Mouse (Mus musculus) left cerebral cortex, adult 2 months (tissue): Measurements from ENCODE around the gene Sirt3. TPM values are rescaled to one million over a fixed set of nuclear protein-coding genes. Genes with fewer than 3 reads are reported as not detected.

Experiments used
- DNase-seq, 2 experiments: peaks; one replicate each; pipeline ENCODE4 v3.0.0; 2021 to 2022; ENCODE audit warnings: low spot score in 2 of 2, mixed read lengths in 1 of 2; ENCODE audit errors: extremely low spot score in 1 of 2
- H3K27ac ChIP-seq: fragments of 200-600 bp; 2 replicates; pipeline ENCODE4 v1.8.1; 2022
- H3K4me3 ChIP-seq: fragments of 200-600 bp; 2 replicates; pipeline ENCODE4 v1.8.1; 2022
- CTCF ChIP-seq: fragments of 200-600 bp; IDR thresholded peaks from 2 replicates; pipeline ENCODE4 v1.8.1; 2022; ENCODE audit warnings: antibody characterized with exemption, mild to moderate bottlenecking, moderate library complexity
- intact Hi-C: fragments of 180-260 bp; cut with DNase I; formaldehyde crosslinking; loops from one replicate; pipeline ENCODE4 v1.15.1; 2025
- total RNA-seq, 2 experiments: library from RNA; stranded (reverse); gene quantifications; 2 replicates each; pipeline ENCODE4 v1.2.3; 2021

Sirt3 gene
- total RNA-seq, 2 experiments from 2014 or later, result 72.2 to 76.5 TPM

GRCm38 (mm10) chr7:140882469-140882803 is 327 bp upstream of the Sirt3 start:
- no peak for DNase-seq
- peak overlapping the region; percentile 85 for H3K4me3 ChIP-seq
- no peak for TF ChIP-seq CTCF
- intact Hi-C loops, result loop anchor here (1.0 to 5.0 kb wide), 2 partner anchors 25 to 35 kb away; partner anchors contain the start of genes Bet1l, Odf3 and Scgb1c1
- peak overlapping the region; percentile 95 for H3K27ac ChIP-seq

DNA sequence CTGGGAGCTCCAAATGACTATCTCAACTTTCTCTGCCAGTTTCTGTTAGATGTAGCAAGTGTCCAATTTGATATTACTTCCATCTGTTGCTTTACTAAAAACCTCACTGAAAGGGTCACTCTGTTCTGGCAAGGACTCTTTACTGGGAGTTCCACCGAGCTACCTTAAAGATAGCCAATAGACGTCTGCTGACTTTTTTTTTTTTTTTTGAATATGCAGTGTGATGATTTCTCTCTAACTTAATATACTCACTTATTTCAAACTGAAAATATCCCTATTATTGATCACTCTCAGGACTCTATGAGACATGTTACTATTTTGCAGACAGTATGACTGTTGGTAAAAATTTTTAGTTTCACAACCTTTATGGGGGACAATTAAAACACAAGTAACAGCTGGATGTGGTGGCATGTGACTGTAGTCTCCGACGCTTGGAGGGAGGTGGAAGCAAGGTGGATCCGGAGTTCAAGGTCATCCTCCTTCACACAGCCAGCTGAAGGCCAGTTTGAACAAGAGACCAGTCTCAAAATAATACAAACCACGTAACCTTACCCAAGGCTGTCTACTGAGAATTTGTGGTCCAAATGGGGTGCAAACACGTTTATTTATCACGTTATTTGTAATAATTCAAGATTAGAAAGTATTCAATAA is 1.1 kb downstream of the Sirt3 start:
- no peak for DNase-seq
- H3K27ac ChIP-seq, result peak overlapping the region; percentile 95
- peak overlapping the region; percentile 85 for H3K4me3 ChIP-seq
- TF ChIP-seq CTCF, result no peak
- intact Hi-C loops, result loop anchor here (5.0 kb wide), 1 partner anchor 34 kb away; the partner anchor contains the start of genes Odf3 and Scgb1c1

- H3K27ac ChIP-seq, result no peak overlapping the region
- DNase-seq, result no peak
- TF ChIP-seq CTCF, result no peak
- H3K4me3 ChIP-seq, result peak overlapping the region; percentile 85; the same call in 1 of the 2 replicates
- intact Hi-C loops, result loop anchor here (5.0 kb wide), 1 partner anchor 33 kb away; the partner anchor contains the start of genes Odf3 and Scgb1c1
Observed at GRCm38 (mm10) chr7:140880419-140880818, 1.7 kb downstream of the Sirt3 start.

GRCm38 (mm10) chr7:140879355-140879754 is 2.8 kb downstream of the Sirt3 start:
- no peak overlapping the region for H3K27ac ChIP-seq
- intact Hi-C loops, result no loop called here
- TF ChIP-seq CTCF, result no peak
- no peak for DNase-seq
- H3K4me3 ChIP-seq, result no peak overlapping the region

GRCm38 (mm10) chr7:140877364-140877763 is 4.7 kb downstream of the Sirt3 start:
- Histone ChIP-seq H3K27ac (no peak overlapping the region), H3K4me3 (no peak overlapping the region)
- no peak for DNase-seq
- intact Hi-C loops, result no loop called here
- no peak for TF ChIP-seq CTCF

- Histone ChIP-seq H3K4me3 (no peak overlapping the region), H3K27ac (no peak overlapping the region)
- intact Hi-C loops, result no loop called here
- TF ChIP-seq CTCF, result no peak
- no peak for DNase-seq
Observed at GRCm38 (mm10) chr7:140874224-140874623, 7.9 kb downstream of the Sirt3 start.

- Histone ChIP-seq H3K4me3 (no peak overlapping the region), H3K27ac (no peak overlapping the region)
- intact Hi-C loops, result no loop called here
- DNase-seq, result no peak
- TF ChIP-seq CTCF, result no peak
Observed at GRCm38 (mm10) chr7:140864761-140865160, 17.3 kb downstream of the Sirt3 start.

DNA sequence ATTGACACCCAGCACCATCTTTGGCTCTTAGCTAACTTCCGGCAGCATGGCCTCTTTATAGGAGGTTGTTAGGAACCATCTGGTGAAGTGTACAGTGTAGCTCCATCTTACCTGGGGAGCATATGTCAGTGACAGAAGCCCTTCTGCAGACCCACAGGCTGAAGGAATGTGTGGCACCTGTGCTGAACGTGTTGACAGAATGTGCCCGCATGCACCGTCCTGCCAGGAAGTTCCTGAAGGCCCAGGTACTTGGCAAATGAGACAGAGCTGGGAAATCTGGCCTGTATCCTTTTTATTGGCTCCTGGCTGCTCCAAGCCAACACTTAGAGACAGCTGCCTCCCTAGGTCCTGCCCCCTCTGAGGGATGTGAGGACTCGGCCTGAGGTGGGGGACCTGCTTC is 21.4 kb downstream of the Sirt3 start:
- Histone ChIP-seq H3K4me3 (no peak overlapping the region), H3K27ac (no peak overlapping the region)
- TF ChIP-seq CTCF, result no peak
- DNase-seq, result no peak
- intact Hi-C loops, result no loop called here

GRCm38 (mm10) chr7:140859997-140860396 is 22.1 kb downstream of the Sirt3 start:
- TF ChIP-seq CTCF, result no peak
- intact Hi-C loops, result loop anchor here (5.0 kb wide), 1 partner anchor 312 kb away; the partner anchor contains the start of gene Rnh1

GRCm38 (mm10) chr7:140858746-140859145 is 23.4 kb downstream of the Sirt3 start:
- intact Hi-C loops, result loop anchor here (5.0 kb wide), 1 partner anchor 314 kb away; the partner anchor contains the start of gene Rnh1
- TF ChIP-seq CTCF, result no peak
- Histone ChIP-seq H3K27ac (no peak overlapping the region), H3K4me3 (peak overlapping the region; percentile 75)
- no peak for DNase-seq

More at GRCm38 (mm10) chr7:140859997-140860396, 22.1 kb downstream of the Sirt3 start:
- no peak overlapping the region; the same call in 1 of the 2 replicates for H3K4me3 ChIP-seq
- no peak for DNase-seq
- no peak overlapping the region for H3K27ac ChIP-seq

DNA sequence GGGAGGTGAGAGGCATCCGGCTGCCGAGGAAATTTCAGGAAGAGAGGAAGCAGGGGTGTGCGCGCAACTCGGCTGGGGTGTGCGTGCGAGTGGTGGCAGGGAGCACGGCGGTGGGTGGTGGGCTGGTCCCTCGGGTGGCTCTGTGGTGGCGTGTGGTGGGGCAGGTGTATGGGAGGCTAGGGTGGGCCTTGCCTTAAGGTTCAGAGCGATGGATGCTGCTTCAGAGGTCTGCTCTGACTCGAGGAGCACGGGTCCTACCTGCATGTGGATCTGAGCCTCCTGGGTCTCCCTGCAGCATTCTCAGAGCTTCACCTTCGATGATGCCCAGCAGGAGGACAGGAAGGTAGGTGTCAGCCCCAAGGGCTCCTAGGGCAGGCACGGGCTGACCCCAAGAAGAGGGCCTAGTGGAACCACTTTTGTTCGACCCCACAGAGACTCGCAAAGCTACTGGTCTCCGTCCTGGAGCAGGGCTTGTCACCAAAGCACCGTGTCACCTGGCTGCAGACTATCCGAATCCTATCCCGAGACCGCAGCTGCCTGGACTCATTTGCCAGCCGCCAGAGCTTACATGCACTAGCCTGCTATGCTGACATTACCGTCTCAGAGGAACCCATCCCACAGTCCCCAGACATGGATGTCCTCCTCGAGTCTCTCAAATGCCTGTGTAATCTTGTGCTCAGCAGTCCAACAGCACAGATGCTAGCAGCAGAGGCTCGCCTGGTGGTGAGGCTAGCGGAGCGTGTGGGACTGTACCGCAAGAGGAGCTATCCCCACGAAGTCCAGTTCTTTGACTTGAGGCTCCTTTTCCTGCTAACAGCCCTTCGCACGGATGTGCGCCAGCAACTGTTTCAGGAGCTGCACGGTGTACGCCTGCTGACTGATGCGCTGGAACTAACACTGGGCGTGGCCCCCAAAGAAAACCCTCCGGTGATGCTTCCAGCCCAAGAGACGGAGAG is 24.3 kb downstream of the Sirt3 start, which contains the start of gene Bet1l:
Bet1l (minus strand) TSS at position 28 of the 956 bp plus-strand sequence.
- DNase-seq, result no peak
- TF ChIP-seq CTCF, result no peak

More for the DNA sequence above, 24.3 kb downstream of the Sirt3 start, which contains the start of gene Bet1l:
- intact Hi-C loops, result loop anchor here (1.0 to 5.0 kb wide), 2 partner anchors 24 to 314 kb away; partner anchors contain the start of genes Rnh1 and Sirt3
- peak within 1 kb of the TSS; percentile 75 for H3K4me3 ChIP-seq
- peak within 1 kb of the TSS; percentile 90 for H3K27ac ChIP-seq
